Mouse (Mus musculus) spleen, adult 18-20 months (tissue): ENCODE results near the gene Habp2.

Source experiments
- DNase-seq, 2 experiments: peaks; one replicate each; pipeline ENCODE4 v3.0.0; 2022; ENCODE audit warnings: mixed read lengths in 2 of 2

Habp2 gene

GRCm38 (mm10) chr19:56286866-56287265 lies at the start of gene Habp2:
Gene Habp2, plus strand, starts transcription at chr19:56287137.
- no peak for DNase-seq

- DNase-seq = no peak
Measured at GRCm38 (mm10) chr19:56238501-56238900, 48.4 kb upstream of the Habp2 start.

GRCm38 (mm10) chr19:56245201-56245600 lies 41.7 kb upstream of the Habp2 start:
- DNase-seq = no peak

- no peak for DNase-seq
Measured at GRCm38 (mm10) chr19:56252815-56253214, 34.1 kb upstream of the Habp2 start.

GRCm38 (mm10) chr19:56253271-56253670 lies 33.7 kb upstream of the Habp2 start:
- no peak for DNase-seq

GRCm38 (mm10) chr19:56254751-56255150 lies 32.2 kb upstream of the Habp2 start:
- DNase-seq = no peak

GRCm38 (mm10) chr19:56255506-56255905 lies 31.4 kb upstream of the Habp2 start:
- no peak for DNase-seq

- DNase-seq = no peak
Measured at GRCm38 (mm10) chr19:56256235-56256634, 30.7 kb upstream of the Habp2 start.

- DNase-seq = no peak
Measured at GRCm38 (mm10) chr19:56256741-56257140, 30.2 kb upstream of the Habp2 start.

- DNase-seq = no peak
Measured at GRCm38 (mm10) chr19:56263696-56264095, 23.2 kb upstream of the Habp2 start.

- DNase-seq = no peak
Measured at GRCm38 (mm10) chr19:56264175-56264574, 22.8 kb upstream of the Habp2 start.

- DNase-seq = no peak
Measured at GRCm38 (mm10) chr19:56265149-56265548, 21.8 kb upstream of the Habp2 start.

- DNase-seq = no peak
Measured at GRCm38 (mm10) chr19:56272081-56272480, 14.9 kb upstream of the Habp2 start.

- no peak for DNase-seq
Measured at GRCm38 (mm10) chr19:56277140-56277804, 9.7 kb upstream of the Habp2 start.

GRCm38 (mm10) chr19:56277951-56278350 lies 9.0 kb upstream of the Habp2 start:
- DNase-seq = no peak

GRCm38 (mm10) chr19:56278366-56278765 lies 8.6 kb upstream of the Habp2 start:
- DNase-seq = no peak

- DNase-seq = no peak
Measured at GRCm38 (mm10) chr19:56285222-56285621, 1.7 kb upstream of the Habp2 start.

GRCm38 (mm10) chr19:56287580-56288367 lies 837 bp downstream of the Habp2 start:
- no peak for DNase-seq

- DNase-seq = no peak
Measured at GRCm38 (mm10) chr19:56288436-56288835, 1.5 kb downstream of the Habp2 start.

GRCm38 (mm10) chr19:56289642-56290041 lies 2.7 kb downstream of the Habp2 start:
- DNase-seq = no peak

- no peak for DNase-seq
Measured at GRCm38 (mm10) chr19:56291898-56292297, 5.0 kb downstream of the Habp2 start.

- no peak for DNase-seq
Measured at GRCm38 (mm10) chr19:56292335-56292734, 5.4 kb downstream of the Habp2 start.

- DNase-seq = peak; percentile 9 to 58
Measured at GRCm38 (mm10) chr19:56294654-56295399, 7.9 kb downstream of the Habp2 start.

- DNase-seq = no peak
Measured at GRCm38 (mm10) chr19:56296668-56297067, 9.7 kb downstream of the Habp2 start.
